ENCODE assay signal across 20 mouse cellular contexts in genomic region chr2:112520526-112521482, GRCm38 (mm10). TPM values are rescaled to one million over a fixed set of nuclear protein-coding genes. Genes with fewer than 3 reads are reported as not detected.
DNase-seq lines count a peak whose midpoint lies in the region; ATAC-seq and TF ChIP-seq lines count a peak whose summit lies in the region.
"Had no signal": no experiment of that assay in that cellular context is flagged by ENCODE, and none has a peak within 500 bp of the region (broad histone marks: within the 10 kb centered on the region; RNA-seq: fewer than 3 reads in every experiment).

No protein-coding gene starts in this region.

- TF ChIP-seq EP300 in liver, embryonic 14.5 days (IDR thresholded peaks at IDR 0.05; ENCODE audit: low read depth), result no peak
- no peak for TF ChIP-seq EP300 in liver, postnatal 0 days (IDR thresholded peaks at IDR 0.05; ENCODE audit: low read depth)

- no peaks in the 10 kb centered on the region for H3K36me3 ChIP-seq in liver, embryonic 14.5 days (replicated peaks; ENCODE audit: control insufficient read depth, insufficient read depth, low read depth)
- no peaks in the 10 kb centered on the region for H3K36me3 ChIP-seq in liver, postnatal 0 days (replicated peaks; ENCODE audit: insufficient read depth, low read length)
- no peaks in the 10 kb centered on the region for H3K36me3 ChIP-seq in hindbrain, embryonic 16.5 days (ENCODE audit: control insufficient read depth, insufficient read depth, low read length)
- H3K36me3 ChIP-seq: midbrain, embryonic 13.5 days had no signal

- no peaks in the 10 kb centered on the region for H3K9me3 ChIP-seq in liver, embryonic 14.5 days (ENCODE audit: control insufficient read depth, low read length)
- H3K9me3 ChIP-seq in liver, postnatal 0 days (ENCODE audit: low read length), result no peaks in the 10 kb centered on the region
- H3K9me3 ChIP-seq in hindbrain, embryonic 16.5 days (ENCODE audit: control insufficient read depth, low read length), result no peaks in the 10 kb centered on the region
- H3K9me3 ChIP-seq: G1E; heart, embryonic 13.5 days; midbrain, embryonic 13.5 days had no signal

- no peak overlapping the region for H3K9ac ChIP-seq in liver, embryonic 14.5 days (replicated peaks)
- no peak overlapping the region for H3K9ac ChIP-seq in liver, postnatal 0 days (replicated peaks)
- no peak overlapping the region for H3K9ac ChIP-seq in hindbrain, embryonic 16.5 days (ENCODE audit: low read depth, low read length)
- H3K9ac ChIP-seq: heart, embryonic 13.5 days; midbrain, embryonic 13.5 days had no signal

- no peak overlapping the region for H3K4me3 ChIP-seq in liver, embryonic 14.5 days (ENCODE audit: insufficient read depth in 1 of 2, low read depth in 2 of 2, low read length in 2 of 2)
- no peak overlapping the region for H3K4me3 ChIP-seq in liver, postnatal 0 days (ENCODE audit: low read depth, low read length)
- no peak overlapping the region for H3K4me3 ChIP-seq in hindbrain, embryonic 16.5 days (ENCODE audit: low read length)
- H3K4me3 ChIP-seq: heart, embryonic 13.5 days; left cerebral cortex, adult 2 months; midbrain, embryonic 13.5 days had no signal

- H3K4me2 ChIP-seq in liver, embryonic 14.5 days (ENCODE audit: low read depth), result no peak overlapping the region
- no peak overlapping the region for H3K4me2 ChIP-seq in liver, postnatal 0 days (ENCODE audit: low read depth, low read length)
- H3K4me2 ChIP-seq in hindbrain, embryonic 16.5 days (ENCODE audit: low read length), result no peak overlapping the region
- H3K4me2 ChIP-seq: heart, embryonic 13.5 days; midbrain, embryonic 13.5 days had no signal

- 63% methylated on average over 4 of the region's 4 CpGs for WGBS in liver, embryonic 14.5 days (ENCODE audit: insufficient replicate concordance)
- WGBS in liver, postnatal 0 days (ENCODE audit: insufficient replicate concordance), result 84% methylated on average over 4 of the region's 4 CpGs
- 84% methylated on average over 4 of the region's 4 CpGs for WGBS in hindbrain, embryonic 16.5 days

- intact Hi-C loops in heart, postnatal 36 days (cut with DNase I), result no loop called here

- ATAC-seq in liver, embryonic 14.5 days (ENCODE audit: insufficient read depth), result no peak
- no peak for ATAC-seq in liver, postnatal 0 days
- no peak for ATAC-seq in hindbrain, embryonic 16.5 days
- ATAC-seq: midbrain, embryonic 13.5 days had no signal

- peak; percentile 19 for DNase-seq in heart, adult 11 months
- DNase-seq in heart, postnatal 36 days, result no peak
- DNase-seq in liver, embryonic 14.5 days (ENCODE audit: low read depth in 3 of 3, low spot score in 3 of 3), result no peak
- no peak for DNase-seq in liver
- peak; percentile 61 for DNase-seq in Muller cell, postnatal 12 days (ENCODE audit: inconsistent ontology term)
- DNase-seq in liver, postnatal 0 days, result no peak
- no peak for DNase-seq in frontal cortex, postnatal 36 days (ENCODE audit: low spot score in 2 of 2)
- DNase-seq: adrenal gland, postnatal 14 days; cerebellum, adult 8-10 months; gastrocnemius, postnatal 36 days; kidney, postnatal 10 days; lung, adult 2 months had no signal

- no peaks in the 10 kb centered on the region for H3K27me3 ChIP-seq in liver, embryonic 14.5 days (ENCODE audit: control insufficient read depth, insufficient read depth, low read length)
- no peaks in the 10 kb centered on the region for H3K27me3 ChIP-seq in liver, postnatal 0 days (ENCODE audit: insufficient read depth, low read length)
- no peaks in the 10 kb centered on the region for H3K27me3 ChIP-seq in hindbrain, embryonic 16.5 days (replicated peaks; ENCODE audit: control insufficient read depth, insufficient read depth, low read length)
- H3K27me3 ChIP-seq: heart, embryonic 13.5 days; midbrain, embryonic 13.5 days had no signal

- TF ChIP-seq CTCF in liver, embryonic 14.5 days (IDR thresholded peaks at IDR 0.05; ENCODE audit: low read depth), result peak; percentile 31; the same call in 1 of the 2 replicates
- peak; percentile 42 for TF ChIP-seq CTCF in liver, postnatal 0 days (IDR thresholded peaks at IDR 0.05; ENCODE audit: low read depth)

- no peak overlapping the region for H3K27ac ChIP-seq in liver, embryonic 14.5 days
- no peak overlapping the region for H3K27ac ChIP-seq in liver, postnatal 0 days (ENCODE audit: low read depth)
- H3K27ac ChIP-seq in hindbrain, embryonic 16.5 days (ENCODE audit: low read depth, low read length), result no peak overlapping the region
- H3K27ac ChIP-seq: heart, embryonic 13.5 days; left cerebral cortex, adult 2 months; macrophage; midbrain, embryonic 13.5 days had no signal

- H3K4me1 ChIP-seq in liver, embryonic 14.5 days (replicated peaks; ENCODE audit: control insufficient read depth in 2 of 2, insufficient read depth in 2 of 2, low read length in 1 of 2), result no peaks in the 10 kb centered on the region
- H3K4me1 ChIP-seq in liver, postnatal 0 days (ENCODE audit: insufficient read depth), result no peaks in the 10 kb centered on the region
- H3K4me1 ChIP-seq in hindbrain, embryonic 16.5 days (ENCODE audit: control insufficient read depth, insufficient read depth, low read depth, low read length), result no peaks in the 10 kb centered on the region
- H3K4me1 ChIP-seq: heart, embryonic 13.5 days; midbrain, embryonic 13.5 days had no signal

RNA-seq across cellular contexts. Expression of gene Aven, which starts 28.0 kb away (rescaled TPM):
- 10 to 100 TPM; 16.5 to 20.6 TPM for total RNA-seq in heart, postnatal 36 days (2021)
- 5.2 and 8.6 TPM in 2 replicates for polyA plus RNA-seq in liver, embryonic 14.5 days (2012; rRNA removed)
- polyA plus RNA-seq in liver, embryonic 14.5 days (2014; fragmentation: Nextera tagmentation; extraction: Ambion mirVana), result 5.4 and 5.9 TPM in 2 replicates
- 3.2 and 3.6 TPM in 2 replicates for polyA plus RNA-seq in liver, postnatal 0 days (2015; fragmentation: Nextera tagmentation; extraction: Ambion mirVana)
- 2.2 and 4.2 TPM in 2 replicates for polyA plus RNA-seq in hindbrain, embryonic 16.5 days (2015; fragmentation: Nextera tagmentation; extraction: Ambion mirVana)

RNA-seq across cellular contexts. Expression of gene Chrm5, which starts 40.2 kb away (rescaled TPM):
- not detected for total RNA-seq in heart, postnatal 36 days (2021)
- polyA plus RNA-seq in liver, embryonic 14.5 days (2012; rRNA removed), result not detected in 2 replicates
- not detected in 2 replicates for polyA plus RNA-seq in liver, embryonic 14.5 days (2014; fragmentation: Nextera tagmentation; extraction: Ambion mirVana)
- polyA plus RNA-seq in liver, postnatal 0 days (2015; fragmentation: Nextera tagmentation; extraction: Ambion mirVana), result not detected in 2 replicates
- 0.89 and 1.2 TPM in 2 replicates for polyA plus RNA-seq in hindbrain, embryonic 16.5 days (2015; fragmentation: Nextera tagmentation; extraction: Ambion mirVana)
- total RNA-seq: adrenal gland, postnatal 14 days; G1E; gastrocnemius, postnatal 36 days; hematopoietic stem cell, adult 5-6 weeks had no signal
- polyA plus RNA-seq: G1E; heart, embryonic 13.5 days; intestine, embryonic 14.5 days; lung, adult 2 months; macrophage had no signal

Comparison
In these comparisons a context has a peak if more than half of its experiments do, and no peak if none do; other contexts are left out.
1. DNase-seq: peak in heart, adult 11 months (single experiment) and Muller cell, postnatal 12 days (single experiment); none in heart, postnatal 36 days (0 of 2), liver, embryonic 14.5 days (0 of 3), liver (single experiment), liver, postnatal 0 days (single experiment) and frontal cortex, postnatal 36 days (0 of 2).